Comparison of ENCODE assay signal across 8 mouse cellular contexts in genomic region chr14:47364742-47365449, GRCm38 (mm10). TPM values are rescaled to one million over a fixed set of nuclear protein-coding genes. Genes with fewer than 3 reads are reported as not detected.
A peak's percentile ranks its signal among the peaks of the same experiment; 100 is the strongest.
DNase-seq lines count a peak whose midpoint lies in the region; ATAC-seq and TF ChIP-seq lines count a peak whose summit lies in the region.

No protein-coding gene starts in this region.

- no peak overlapping the region for H3K4me3 ChIP-seq in midbrain, embryonic 12.5 days
- H3K4me3 ChIP-seq in midbrain, embryonic 10.5 days, result no peak overlapping the region
- 0 out of 2 replicates have a peak overlapping the region, but pooled peaks have one; percentile 3 for H3K4me3 ChIP-seq in liver, embryonic 15.5 days (replicated peaks)
- H3K4me3 ChIP-seq in small intestine, adult 2 months (ENCODE audit: low read depth, low read length), result peak overlapping the region; percentile 8; the same call in 1 of the 2 replicates

- TF ChIP-seq POLR2A in small intestine, adult 2 months (IDR thresholded peaks at IDR 0.05; ENCODE audit: low read depth, low read length), result peak; percentile 9; the same call in 1 of the 2 replicates

- TF ChIP-seq CTCF in small intestine, adult 2 months (IDR thresholded peaks at IDR 0.05; ENCODE audit: extremely low read depth, insufficient read length, insufficient replicate concordance, low read depth, low read length), result no peak

- H3K27me3 ChIP-seq in midbrain, embryonic 12.5 days, result 0 out of 2 replicates have a peak, but pooled peaks cover 3% of the 10 kb centered on the region
- no peaks in the 10 kb centered on the region for H3K27me3 ChIP-seq in midbrain, embryonic 10.5 days (ENCODE audit: low read depth, poor library complexity, severe bottlenecking)
- H3K27me3 ChIP-seq in liver, embryonic 15.5 days, result no peaks in the 10 kb centered on the region
- H3K27me3 ChIP-seq in small intestine, adult 2 months (ENCODE audit: control insufficient read depth, insufficient read depth, low read length), result no peaks in the 10 kb centered on the region

- WGBS in midbrain, embryonic 12.5 days, result 44% methylated on average over 21 of the region's 21 CpGs
- WGBS in midbrain, embryonic 10.5 days, result 52% methylated on average over 21 of the region's 21 CpGs
- WGBS in liver, embryonic 15.5 days (ENCODE audit: insufficient replicate concordance), result 17% methylated on average over 21 of the region's 21 CpGs
- 12% methylated on average over 21 of the region's 21 CpGs for WGBS in small intestine, adult 2 months

- H3K9me3 ChIP-seq in midbrain, embryonic 12.5 days, result no peaks in the 10 kb centered on the region
- no peaks in the 10 kb centered on the region for H3K9me3 ChIP-seq in midbrain, embryonic 10.5 days (replicated peaks)
- no peaks in the 10 kb centered on the region for H3K9me3 ChIP-seq in liver, embryonic 15.5 days (replicated peaks)

- no peaks in the 10 kb centered on the region for H3K36me3 ChIP-seq in midbrain, embryonic 12.5 days
- H3K36me3 ChIP-seq in midbrain, embryonic 10.5 days, result no peaks in the 10 kb centered on the region
- H3K36me3 ChIP-seq in liver, embryonic 15.5 days (replicated peaks), result no peaks in the 10 kb centered on the region
- no peaks in the 10 kb centered on the region for H3K36me3 ChIP-seq in small intestine, adult 2 months (ENCODE audit: control insufficient read depth, insufficient read depth, low read length)

- H3K4me1 ChIP-seq in midbrain, embryonic 12.5 days, result peaks cover 11% of the 10 kb centered on the region
- H3K4me1 ChIP-seq in midbrain, embryonic 10.5 days, result peaks cover 20% of the 10 kb centered on the region
- H3K4me1 ChIP-seq in liver, embryonic 15.5 days (replicated peaks), result peaks cover 33% of the 10 kb centered on the region
- H3K4me1 ChIP-seq in small intestine, adult 2 months (ENCODE audit: control insufficient read depth, insufficient read depth, insufficient read length, low read length), result peaks cover 38% of the 10 kb centered on the region; the same call in 1 of the 2 replicates

- no peak overlapping the region for H3K27ac ChIP-seq in midbrain, embryonic 12.5 days (replicated peaks)
- H3K27ac ChIP-seq in midbrain, embryonic 10.5 days (replicated peaks), result no peak overlapping the region
- H3K27ac ChIP-seq in liver, embryonic 15.5 days (replicated peaks), result no peak overlapping the region
- H3K27ac ChIP-seq in small intestine, adult 2 months (ENCODE audit: insufficient read depth, low read depth, low read length), result peak overlapping the region; percentile 98

- H3K9ac ChIP-seq in midbrain, embryonic 12.5 days (replicated peaks), result no peak overlapping the region
- H3K9ac ChIP-seq in liver, embryonic 15.5 days, result no peak overlapping the region

- intact Hi-C loops in heart, postnatal 14 days (cut with DNase I), result no loop called here

- H3K4me2 ChIP-seq in midbrain, embryonic 12.5 days (replicated peaks), result 0 out of 2 replicates have a peak overlapping the region, but pooled peaks have one; percentile 0
- H3K4me2 ChIP-seq in liver, embryonic 15.5 days, result peak overlapping the region; percentile 53

- no peak for DNase-seq in midbrain, embryonic 10.5 days (ENCODE audit: low spot score)
- DNase-seq in c-Kit-positive CD71-positive TER-119-positive erythroid progenitor cells, embryonic 14.5 days (ENCODE audit: low spot score), result peak; percentile 45
- DNase-seq in heart, postnatal 14 days, result peak; percentile 9 to 14
- DNase-seq in gastrocnemius, postnatal 25 days, result no peak
- DNase-seq in cerebellum, postnatal 4 days (ENCODE audit: low spot score in 2 of 2), result no peak

- no peak for ATAC-seq in midbrain, embryonic 12.5 days (ENCODE audit: low FRiP score, low read depth)
- ATAC-seq in liver, embryonic 15.5 days (ENCODE audit: insufficient read depth), result peak; percentile 61; the same call in 1 of the 2 replicates

RNA-seq across cellular contexts. Expression of gene Lgals3, which starts 2.7 kb away (rescaled TPM):
- polyA plus RNA-seq in midbrain, embryonic 12.5 days (2016; fragmentation: Nextera tagmentation; extraction: Ambion mirVana), result 0.94 and 1.1 TPM in 2 replicates
- 0.37 and 1.3 TPM in 2 replicates for polyA plus RNA-seq in midbrain, embryonic 10.5 days (2016; fragmentation: Nextera tagmentation; extraction: Ambion mirVana)
- total RNA-seq in heart, postnatal 14 days (2021), result 1 to 10 TPM; 4.8 to 5.8 TPM
- 43.1 and 47.0 TPM in 2 replicates for polyA plus RNA-seq in liver, embryonic 15.5 days (2015; fragmentation: Nextera tagmentation; extraction: Ambion mirVana)
- 379 and 1,527 TPM in 2 replicates for polyA plus RNA-seq in small intestine, adult 2 months (2012; rRNA removed)
- 1 to 10 TPM; 1.8 to 5.1 TPM for total RNA-seq in gastrocnemius, postnatal 25 days (2021)

RNA-seq across cellular contexts. Expression of gene Dlgap5, which starts 53.3 kb away (rescaled TPM):
- polyA plus RNA-seq in midbrain, embryonic 12.5 days (2016; fragmentation: Nextera tagmentation; extraction: Ambion mirVana), result 50.0 and 51.0 TPM in 2 replicates
- polyA plus RNA-seq in midbrain, embryonic 10.5 days (2016; fragmentation: Nextera tagmentation; extraction: Ambion mirVana), result 71.0 and 77.2 TPM in 2 replicates
- total RNA-seq in heart, postnatal 14 days (2021), result 1 to 10 TPM; 2.4 to 6.8 TPM
- polyA plus RNA-seq in liver, embryonic 15.5 days (2015; fragmentation: Nextera tagmentation; extraction: Ambion mirVana), result 50.8 and 51.3 TPM in 2 replicates
- polyA plus RNA-seq in small intestine, adult 2 months (2012; rRNA removed), result 0.42 and 2.5 TPM in 2 replicates
- under 1 TPM; 0.33 to 0.59 TPM for total RNA-seq in gastrocnemius, postnatal 25 days (2021)

Comparison
In these comparisons a context has a peak if more than half of its experiments do, and no peak if none do; other contexts are left out.
1. H3K4me3 ChIP-seq: peak in liver, embryonic 15.5 days (single experiment) and small intestine, adult 2 months (single experiment); none in midbrain, embryonic 12.5 days (single experiment) and midbrain, embryonic 10.5 days (single experiment).
2. DNase-seq: peak in c-Kit-positive CD71-positive TER-119-positive erythroid progenitor cells, embryonic 14.5 days (single experiment) and heart, postnatal 14 days (2 of 2); none in midbrain, embryonic 10.5 days (single experiment), gastrocnemius, postnatal 25 days (single experiment) and cerebellum, postnatal 4 days (0 of 2).
3. RNA of gene Dlgap5, which starts 53.3 kb away (polyA plus RNA-seq): 71.0 to 77.2 TPM in midbrain, embryonic 10.5 days, 50.8 to 51.3 TPM in liver, embryonic 15.5 days and 50.0 to 51.0 TPM in midbrain, embryonic 12.5 days; 0.42 to 2.5 TPM in small intestine, adult 2 months; every median in the first group is over 10 times any median in the second.